Mouse (Mus musculus): ENCODE results near the gene Ube2q1. TPM values are rescaled to one million over a fixed set of nuclear protein-coding genes. Genes with fewer than 3 reads are reported as not detected.

The Ube2q1 gene
- polyA plus RNA-seq (2015; fragmentation: Nextera tagmentation; extraction: Ambion mirVana), result 7.8 and 9.4 TPM in 2 replicates

GRCm38 (mm10) chr3:89772968-89773709 lies at the start of gene Ube2q1:
TSS of gene Ube2q1 (plus strand) at chr3:89773616.
- peak; percentile 96 for ATAC-seq (ENCODE audit: insufficient number of reproducible peaks, low FRiP score, low TSS enrichment, low read depth)
- H3K4me3 ChIP-seq, result peak within 1 kb of the TSS; percentile 99
- peaks cover 22% of the 10 kb centered on the region for H3K36me3 ChIP-seq
- H3K9ac ChIP-seq, result peak within 1 kb of the TSS; percentile 98
- H3K4me1 ChIP-seq, result peaks cover 29% of the 10 kb centered on the region
- under 1% methylated on average over 52 of the region's 90 CpGs for WGBS
- no peaks in the 10 kb centered on the region for H3K9me3 ChIP-seq
- H3K27me3 ChIP-seq, result no peaks in the 10 kb centered on the region
- H3K4me2 ChIP-seq, result peak within 1 kb of the TSS; percentile 88
- H3K27ac ChIP-seq, result peak within 1 kb of the TSS; percentile 98

GRCm38 (mm10) chr3:89727028-89727427 lies 46.4 kb upstream of the Ube2q1 start:
- no peak overlapping the region for H3K9ac ChIP-seq
- H3K36me3 ChIP-seq, result no peaks in the 10 kb centered on the region
- H3K27ac ChIP-seq, result no peak overlapping the region
- H3K9me3 ChIP-seq, result no peaks in the 10 kb centered on the region
- H3K4me3 ChIP-seq, result no peak overlapping the region
- no peaks in the 10 kb centered on the region for H3K27me3 ChIP-seq
- no peak overlapping the region for H3K4me2 ChIP-seq
- H3K4me1 ChIP-seq, result peaks cover 15% of the 10 kb centered on the region
- no peak for ATAC-seq (ENCODE audit: insufficient number of reproducible peaks, low FRiP score, low TSS enrichment, low read depth)
- WGBS, result 16% methylated on average over 4 of the region's 4 CpGs

DNA sequence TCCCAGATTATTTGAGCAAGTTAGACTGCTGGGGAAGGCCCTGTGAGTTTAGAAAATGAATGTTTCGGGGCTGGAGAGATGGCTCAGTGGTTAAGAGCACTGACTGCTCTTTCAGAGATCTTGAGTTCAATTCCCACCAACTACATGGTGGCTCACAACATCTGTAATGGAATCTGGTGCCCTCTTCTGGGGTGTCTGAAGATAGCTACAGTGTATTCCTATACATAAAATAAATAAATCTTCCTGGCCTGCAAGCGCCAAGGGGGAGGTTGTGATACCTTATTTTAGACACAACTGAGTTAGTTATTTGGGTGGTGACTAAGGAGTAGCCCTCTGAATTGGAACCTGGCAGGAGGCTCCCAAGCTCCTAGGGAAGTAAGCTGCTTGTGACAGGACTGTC lies 44.6 kb upstream of the Ube2q1 start:
- Histone ChIP-seq H3K9ac (no peak overlapping the region), H3K4me3 (no peak overlapping the region), H3K27me3 (no peaks in the 10 kb centered on the region), H3K36me3 (no peaks in the 10 kb centered on the region), H3K27ac (no peak overlapping the region), H3K4me1 (peaks cover 16% of the 10 kb centered on the region), H3K4me2 (no peak overlapping the region), H3K9me3 (no peaks in the 10 kb centered on the region)
- 86% methylated on average over 2 of the region's 2 CpGs for WGBS
- ATAC-seq (ENCODE audit: insufficient number of reproducible peaks, low FRiP score, low TSS enrichment, low read depth), result no peak

- peak overlapping the region; percentile 80 for H3K27ac ChIP-seq
- peak; percentile 86 for ATAC-seq (ENCODE audit: insufficient number of reproducible peaks, low FRiP score, low TSS enrichment, low read depth)
- no peaks in the 10 kb centered on the region for H3K9me3 ChIP-seq
- H3K4me1 ChIP-seq, result peaks cover 16% of the 10 kb centered on the region
- H3K4me2 ChIP-seq, result peak overlapping the region; percentile 81
- peak overlapping the region; percentile 42 for H3K9ac ChIP-seq
- H3K27me3 ChIP-seq, result no peaks in the 10 kb centered on the region
- peak overlapping the region; percentile 66 for H3K4me3 ChIP-seq
- H3K36me3 ChIP-seq, result peaks cover 3% of the 10 kb centered on the region; the same call in 1 of the 2 replicates
- WGBS, result under 1% methylated on average over 32 of the region's 32 CpGs
These were observed 42.8 kb upstream of the Ube2q1 start for GRCm38 (mm10) chr3:89730350-89731331.

GRCm38 (mm10) chr3:89732091-89732490 lies 41.3 kb upstream of the Ube2q1 start:
- no peaks in the 10 kb centered on the region for H3K9me3 ChIP-seq
- peaks cover 16% of the 10 kb centered on the region for H3K4me1 ChIP-seq
- no peaks in the 10 kb centered on the region for H3K27me3 ChIP-seq
- H3K4me3 ChIP-seq, result no peak overlapping the region
- no peak for ATAC-seq (ENCODE audit: insufficient number of reproducible peaks, low FRiP score, low TSS enrichment, low read depth)
- no peak overlapping the region for H3K4me2 ChIP-seq
- H3K36me3 ChIP-seq, result peaks cover 8% of the 10 kb centered on the region; the same call in 1 of the 2 replicates
- H3K9ac ChIP-seq, result no peak overlapping the region
- 82% methylated on average over 4 of the region's 4 CpGs for WGBS
- H3K27ac ChIP-seq, result no peak overlapping the region

DNA sequence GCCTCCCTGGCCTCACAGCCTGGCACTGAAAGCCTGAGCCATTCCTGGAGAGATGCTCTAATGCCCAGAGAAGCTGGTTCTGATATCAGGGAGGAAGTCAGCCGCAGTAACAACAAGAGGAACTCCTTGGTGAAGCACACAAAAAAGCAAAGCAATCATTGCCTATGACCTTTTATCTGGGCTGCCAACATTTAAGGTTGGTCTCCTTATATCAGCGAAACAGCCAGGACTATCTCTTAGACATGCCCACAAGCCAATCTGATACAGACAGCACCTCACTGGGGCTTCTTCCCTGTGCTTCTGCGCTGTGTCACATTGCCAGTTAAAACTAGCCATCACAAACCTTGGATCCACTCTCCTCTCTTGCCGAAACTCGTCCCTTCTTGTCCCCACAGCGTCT lies 34.9 kb upstream of the Ube2q1 start:
- Histone ChIP-seq H3K36me3 (peaks cover 59% of the 10 kb centered on the region), H3K9ac (no peak overlapping the region)
- WGBS, result 95% methylated on average over 6 of the region's 6 CpGs

DNA sequence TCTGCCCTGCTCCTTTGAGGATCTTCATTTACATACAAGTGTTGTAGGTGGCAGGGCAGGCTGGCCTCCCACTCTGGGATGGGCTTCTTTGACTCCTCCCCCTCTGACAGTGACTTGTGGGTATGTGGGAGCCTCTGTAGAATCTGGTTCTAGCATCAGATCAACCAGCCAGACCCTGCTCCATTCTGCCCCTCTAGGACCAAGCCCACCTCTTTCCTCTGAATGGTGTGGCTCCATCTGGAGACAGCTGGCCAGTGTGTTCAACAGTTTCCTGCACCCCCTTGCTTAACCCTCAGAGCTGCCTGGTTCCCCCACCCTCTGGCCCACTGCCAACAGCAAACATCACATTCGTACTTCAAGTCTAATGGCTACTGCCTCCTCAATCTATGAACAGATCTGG lies 21.1 kb upstream of the Ube2q1 start:
- no peak for ATAC-seq (ENCODE audit: insufficient number of reproducible peaks, low FRiP score, low TSS enrichment, low read depth)
- Histone ChIP-seq H3K9me3 (no peaks in the 10 kb centered on the region), H3K9ac (no peak overlapping the region), H3K4me3 (no peak overlapping the region), H3K36me3 (peaks cover 44% of the 10 kb centered on the region), H3K27me3 (no peaks in the 10 kb centered on the region), H3K4me1 (no peaks in the 10 kb centered on the region), H3K27ac (no peak overlapping the region), H3K4me2 (no peak overlapping the region)
- WGBS, result 41% methylated on average over 1 of the region's 1 CpGs

More for the DNA sequence above, 34.9 kb upstream of the Ube2q1 start:
- H3K27ac ChIP-seq, result no peak overlapping the region
- H3K27me3 ChIP-seq, result no peaks in the 10 kb centered on the region
- H3K4me1 ChIP-seq, result no peaks in the 10 kb centered on the region
- no peaks in the 10 kb centered on the region for H3K9me3 ChIP-seq
- no peak overlapping the region for H3K4me2 ChIP-seq
- ATAC-seq (ENCODE audit: insufficient number of reproducible peaks, low FRiP score, low TSS enrichment, low read depth), result no peak
- no peak overlapping the region for H3K4me3 ChIP-seq

DNA sequence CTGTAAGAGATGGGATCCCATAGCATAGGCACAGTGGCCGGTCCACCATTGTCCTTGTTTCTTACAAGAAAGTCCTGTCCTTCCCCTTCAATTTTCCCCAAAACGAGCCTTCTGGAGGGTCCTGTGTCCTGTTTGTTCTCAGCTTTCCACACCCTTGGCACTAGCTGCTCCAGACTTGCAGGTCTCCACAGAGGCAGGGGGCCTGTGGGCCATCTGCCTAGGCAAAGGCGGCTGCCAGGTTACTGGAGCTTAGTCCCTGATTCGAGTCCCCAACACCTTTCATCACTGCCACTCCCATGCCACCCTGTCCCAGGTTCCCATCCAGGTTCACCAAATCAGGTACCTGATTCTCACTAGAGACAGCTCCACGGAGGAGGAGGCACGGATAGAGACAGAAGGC lies 18.1 kb upstream of the Ube2q1 start:
- ATAC-seq (ENCODE audit: insufficient number of reproducible peaks, low FRiP score, low TSS enrichment, low read depth), result no peak
- 67% methylated on average over 6 of the region's 6 CpGs for WGBS
- H3K27me3 ChIP-seq, result no peaks in the 10 kb centered on the region
- no peaks in the 10 kb centered on the region for H3K9me3 ChIP-seq
- H3K4me2 ChIP-seq, result no peak overlapping the region
- H3K36me3 ChIP-seq, result peaks cover 20% of the 10 kb centered on the region
- H3K27ac ChIP-seq, result no peak overlapping the region
- H3K9ac ChIP-seq, result no peak overlapping the region
- H3K4me1 ChIP-seq, result no peaks in the 10 kb centered on the region
- H3K4me3 ChIP-seq, result no peak overlapping the region

GRCm38 (mm10) chr3:89757851-89758250 lies 15.6 kb upstream of the Ube2q1 start:
- H3K27ac ChIP-seq, result no peak overlapping the region
- no peak overlapping the region for H3K9ac ChIP-seq
- no peak overlapping the region for H3K4me3 ChIP-seq
- no peak for ATAC-seq (ENCODE audit: insufficient number of reproducible peaks, low FRiP score, low TSS enrichment, low read depth)
- H3K4me2 ChIP-seq, result no peak overlapping the region
- 72% methylated on average over 2 of the region's 2 CpGs for WGBS
- H3K36me3 ChIP-seq, result no peaks in the 10 kb centered on the region
- no peaks in the 10 kb centered on the region for H3K4me1 ChIP-seq
- no peaks in the 10 kb centered on the region for H3K9me3 ChIP-seq
- 0 out of 2 replicates have a peak, but pooled peaks cover 3% of the 10 kb centered on the region for H3K27me3 ChIP-seq

- no peak for ATAC-seq (ENCODE audit: insufficient number of reproducible peaks, low FRiP score, low TSS enrichment, low read depth)
- Histone ChIP-seq H3K27ac (no peak overlapping the region), H3K4me2 (no peak overlapping the region), H3K4me1 (peaks cover 8% of the 10 kb centered on the region), H3K9ac (no peak overlapping the region), H3K36me3 (no peaks in the 10 kb centered on the region), H3K4me3 (no peak overlapping the region), H3K9me3 (no peaks in the 10 kb centered on the region), H3K27me3 (peaks cover 20% of the 10 kb centered on the region)
- WGBS, result 76% methylated on average over 2 of the region's 3 CpGs
These were observed 13.6 kb upstream of the Ube2q1 start for GRCm38 (mm10) chr3:89759786-89760185.

GRCm38 (mm10) chr3:89764119-89764724 lies 9.2 kb upstream of the Ube2q1 start, which contains the start of gene Chrnb2:
TSS of gene Chrnb2 (minus strand) at chr3:89764632.
- H3K4me1 ChIP-seq, result peaks cover 8% of the 10 kb centered on the region
- 0 out of 2 replicates have a peak within 1 kb of the TSS, but pooled peaks have one; percentile 13 for H3K4me3 ChIP-seq
- no peaks in the 10 kb centered on the region for H3K9me3 ChIP-seq
- ATAC-seq (ENCODE audit: insufficient number of reproducible peaks, low FRiP score, low TSS enrichment, low read depth), result peak; percentile 83
- no peak within 1 kb of the TSS for H3K27ac ChIP-seq
- no peak within 1 kb of the TSS for H3K9ac ChIP-seq
- under 1% methylated on average over 36 of the region's 36 CpGs for WGBS
- peak within 1 kb of the TSS; percentile 37 for H3K4me2 ChIP-seq
- no peaks in the 10 kb centered on the region for H3K36me3 ChIP-seq
- H3K27me3 ChIP-seq, result peaks cover 27% of the 10 kb centered on the region
